Comparison of ENCODE assay signal across 15 mouse cellular contexts in the genomic region with DNA sequence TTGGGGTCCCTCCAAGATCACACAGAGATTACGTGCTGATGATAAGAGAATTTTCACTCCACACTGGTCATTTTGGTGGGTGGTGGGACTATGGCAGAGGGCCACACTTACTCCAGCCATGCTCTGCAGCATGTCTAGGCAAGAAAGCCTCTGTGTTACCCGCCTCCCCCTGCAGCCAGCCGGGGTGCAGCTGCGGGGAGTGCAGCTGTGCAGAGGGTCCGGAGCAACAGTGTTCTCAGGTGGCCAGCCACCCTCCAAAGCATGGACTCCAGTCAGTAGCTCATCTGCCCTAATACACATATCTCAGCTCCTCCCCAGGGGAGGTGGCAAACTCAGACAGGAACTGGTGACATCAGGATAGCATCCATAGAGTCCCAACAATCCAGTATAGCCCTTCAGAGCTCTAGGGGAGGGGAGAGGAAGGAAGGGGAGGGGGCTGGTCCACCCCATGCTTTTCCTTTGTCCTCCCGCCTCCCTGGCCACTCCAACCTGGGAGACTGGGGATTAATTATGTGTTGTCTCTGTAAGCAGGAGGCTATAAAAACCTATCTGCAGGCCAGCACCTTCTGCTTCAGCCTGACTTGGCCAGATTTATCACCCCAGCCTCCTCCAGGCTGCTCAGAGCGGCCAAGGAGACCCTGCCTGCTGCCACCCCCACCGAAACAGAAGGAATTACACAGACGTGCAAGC. TPM values are rescaled to one million over a fixed set of nuclear protein-coding genes. Genes with fewer than 3 reads are reported as not detected.
DNase-seq lines count a peak whose midpoint lies in the region; ATAC-seq and TF ChIP-seq lines count a peak whose summit lies in the region.
"Had no signal": no experiment of that assay in that cellular context is flagged by ENCODE, and none has a peak within 500 bp of the region (broad histone marks: within the 10 kb centered on the region; RNA-seq: fewer than 3 reads in every experiment).

No protein-coding gene starts in this region.

- no peaks in the 10 kb centered on the region for H3K9me3 ChIP-seq in heart, embryonic 11.5 days (replicated peaks; ENCODE audit: control insufficient read depth, low read length)
- H3K9me3 ChIP-seq in lung, embryonic 16.5 days (ENCODE audit: control insufficient read depth, low read length): no peaks in the 10 kb centered on the region
- H3K9me3 ChIP-seq: limb, embryonic 13.5 days; lung, embryonic 15.5 days had no signal

- WGBS in heart, embryonic 11.5 days (ENCODE audit: insufficient replicate concordance): 41% methylated on average over 9 of the region's 9 CpGs
- 31% methylated on average over 9 of the region's 9 CpGs for WGBS in lung, embryonic 16.5 days
- WGBS in thymus, adult 2 months: 47% methylated on average over 9 of the region's 9 CpGs

- no peak overlapping the region for H3K4me3 ChIP-seq in heart, embryonic 11.5 days (ENCODE audit: low read depth, low read length)
- no peak overlapping the region for H3K4me3 ChIP-seq in lung, embryonic 16.5 days (ENCODE audit: low read length)
- H3K4me3 ChIP-seq in thymus, adult 2 months (ENCODE audit: control insufficient read depth, insufficient read depth, low read length): no peak overlapping the region
- H3K4me3 ChIP-seq: limb, embryonic 13.5 days; lung, embryonic 15.5 days; myocyte had no signal

- TF ChIP-seq POLR2A in thymus, adult 2 months (IDR thresholded peaks at IDR 0.05; ENCODE audit: control insufficient read depth, extremely low read depth, insufficient read depth, low read length, poor library complexity): no peak

- no peak overlapping the region for H3K9ac ChIP-seq in heart, embryonic 11.5 days (ENCODE audit: low read depth, low read length)
- no peak overlapping the region for H3K9ac ChIP-seq in lung, embryonic 16.5 days (ENCODE audit: low read length)
- H3K9ac ChIP-seq: limb, embryonic 13.5 days; lung, embryonic 15.5 days had no signal

- H3K36me3 ChIP-seq in heart, embryonic 11.5 days (ENCODE audit: control insufficient read depth, insufficient read depth, low read length): no peaks in the 10 kb centered on the region
- H3K36me3 ChIP-seq in lung, embryonic 16.5 days (ENCODE audit: control insufficient read depth, insufficient read depth, low read length): no peaks in the 10 kb centered on the region
- no peaks in the 10 kb centered on the region for H3K36me3 ChIP-seq in thymus, adult 2 months (ENCODE audit: control insufficient read depth, insufficient read depth, low read length)
- H3K36me3 ChIP-seq: limb, embryonic 13.5 days; lung, embryonic 15.5 days had no signal

- H3K4me2 ChIP-seq in heart, embryonic 11.5 days: no peak overlapping the region
- H3K4me2 ChIP-seq in lung, embryonic 16.5 days (ENCODE audit: low read depth, low read length): no peak overlapping the region
- H3K4me2 ChIP-seq: limb, embryonic 13.5 days; lung, embryonic 15.5 days had no signal

- no peak for DNase-seq in heart, adult 8-10 months (ENCODE audit: low spot score)
- DNase-seq in lung, postnatal 25 days (ENCODE audit: low spot score): no peak
- DNase-seq in cerebellum, postnatal 14 days: peak; percentile 72 to 77
- DNase-seq in mesoderm, embryonic 11.5 days (ENCODE audit: low read depth, low spot score): peak; percentile 34
- no peak for DNase-seq in thymus, adult 2 months
- DNase-seq in thymus, postnatal 25 days: no peak
- DNase-seq: heart, postnatal 4 days; right cerebral cortex, adult 18-20 months; thymus, postnatal 36 days had no signal

- H3K4me1 ChIP-seq in heart, embryonic 11.5 days (ENCODE audit: control insufficient read depth, insufficient read depth, low read length): peaks cover 12% of the 10 kb centered on the region
- no peaks in the 10 kb centered on the region for H3K4me1 ChIP-seq in lung, embryonic 16.5 days (replicated peaks; ENCODE audit: control insufficient read depth, insufficient read depth, low read length)
- no peaks in the 10 kb centered on the region for H3K4me1 ChIP-seq in thymus, adult 2 months (replicated peaks; ENCODE audit: control insufficient read depth, insufficient read depth, low read length)
- H3K4me1 ChIP-seq: lung, embryonic 15.5 days had no signal

- ATAC-seq in heart, embryonic 11.5 days (replicated peaks; ENCODE audit: insufficient number of reproducible peaks, low FRiP score, low TSS enrichment): 0 out of 2 replicates have a peak, but pooled peaks have one; percentile 27
- peak; percentile 49; the same call in 1 of the 2 replicates for ATAC-seq in lung, embryonic 16.5 days (ENCODE audit: low read depth)
- ATAC-seq: forebrain, embryonic 16.5 days had no signal

- no peaks in the 10 kb centered on the region for H3K27me3 ChIP-seq in heart, embryonic 11.5 days (ENCODE audit: control insufficient read depth, insufficient read depth, low read length)
- no peaks in the 10 kb centered on the region; the same call in 1 of the 2 replicates for H3K27me3 ChIP-seq in lung, embryonic 16.5 days (ENCODE audit: control insufficient read depth, insufficient read depth, low read depth, low read length)
- H3K27me3 ChIP-seq in thymus, adult 2 months (ENCODE audit: control insufficient read depth, insufficient read depth, low read length): no peaks in the 10 kb centered on the region
- H3K27me3 ChIP-seq: lung, embryonic 15.5 days had no signal

- no peak overlapping the region for H3K27ac ChIP-seq in heart, embryonic 11.5 days (ENCODE audit: low read depth, low read length)
- H3K27ac ChIP-seq in lung, embryonic 16.5 days (ENCODE audit: low read length): no peak overlapping the region
- no peak overlapping the region for H3K27ac ChIP-seq in thymus, adult 2 months (ENCODE audit: control insufficient read depth, insufficient read depth, low read length)
- H3K27ac ChIP-seq: limb, embryonic 13.5 days; lung, embryonic 15.5 days had no signal

- TF ChIP-seq CTCF in thymus, adult 2 months (IDR thresholded peaks at IDR 0.05; ENCODE audit: borderline replicate concordance, control insufficient read depth, extremely low read depth, insufficient read depth, low read length, poor library complexity): no peak

RNA-seq across cellular contexts. Expression of gene Ppp2r2c, which starts 19.1 kb away (rescaled TPM):
- polyA plus RNA-seq in heart, embryonic 11.5 days (2014; fragmentation: Nextera tagmentation; extraction: Ambion mirVana): 0.19 and 0.72 TPM in 2 replicates
- 1 to 10 TPM; 5.4 to 7.2 (median 6.3) TPM for total RNA-seq in heart, adult 8-10 months (2022)
- 0.10 and 0.36 TPM in 2 replicates for polyA plus RNA-seq in lung, embryonic 16.5 days (2015; fragmentation: Nextera tagmentation; extraction: Ambion mirVana)
- polyA plus RNA-seq in thymus, adult 2 months (2012; rRNA removed): 0.09 and 0.16 TPM in 2 replicates

RNA-seq across cellular contexts. Expression of gene Man2b2, which starts 57.0 kb away (rescaled TPM):
- polyA plus RNA-seq in heart, embryonic 11.5 days (2014; fragmentation: Nextera tagmentation; extraction: Ambion mirVana): 12.9 and 17.0 TPM in 2 replicates
- 10 to 100 TPM; 26.2 to 27.8 (median 27.1) TPM for total RNA-seq in heart, adult 8-10 months (2022)
- polyA plus RNA-seq in lung, embryonic 16.5 days (2015; fragmentation: Nextera tagmentation; extraction: Ambion mirVana): 16.9 and 18.1 TPM in 2 replicates
- polyA plus RNA-seq in thymus, adult 2 months (2012; rRNA removed): 76.3 and 78.1 TPM in 2 replicates

Comparison
In these comparisons a context has a peak if more than half of its experiments do, and no peak if none do; other contexts are left out.
1. DNase-seq: peak in cerebellum, postnatal 14 days (2 of 2) and mesoderm, embryonic 11.5 days (single experiment); none in heart, adult 8-10 months (single experiment), lung, postnatal 25 days (single experiment), thymus, adult 2 months (single experiment) and thymus, postnatal 25 days (single experiment).